Mouse (Mus musculus): ENCODE results near the gene Mavs.

The Mavs gene

DNA sequence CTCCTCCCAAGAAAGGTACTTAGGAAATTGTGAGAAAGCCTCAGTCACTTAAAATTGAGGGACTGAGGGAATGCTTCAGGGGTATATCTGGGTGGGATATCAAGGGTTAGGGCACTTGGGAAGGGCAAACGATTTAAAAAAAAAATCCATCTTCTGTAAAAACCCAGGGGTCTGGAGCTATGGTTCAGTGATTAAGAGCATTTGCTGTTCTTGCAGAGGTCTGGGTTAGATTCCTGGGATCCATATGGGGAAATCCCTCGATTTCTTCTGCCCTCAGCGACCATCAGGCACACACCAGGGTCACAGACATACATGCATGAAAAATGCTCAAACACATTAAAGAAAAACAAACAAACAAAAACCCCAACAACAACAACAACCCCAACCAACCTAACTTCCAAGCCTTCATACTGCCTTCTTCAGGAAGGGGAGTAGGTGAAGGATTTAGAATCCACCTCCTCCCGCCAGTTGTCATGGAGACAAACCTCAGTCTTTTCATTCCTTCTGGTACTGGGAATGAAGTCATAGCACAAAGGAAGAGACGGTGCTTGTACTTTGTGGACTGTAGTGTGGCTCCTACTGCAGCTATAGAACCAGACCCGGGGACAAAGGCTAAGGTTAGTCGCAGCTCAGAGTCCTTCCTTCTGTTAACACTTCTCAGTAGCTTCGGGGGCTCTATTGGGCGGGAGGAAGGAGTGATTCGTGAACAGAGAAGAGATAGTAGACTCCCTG, 27.8 kb downstream of the Mavs start:
- no peak for DNase-seq (ENCODE audit: low spot score)

DNA sequence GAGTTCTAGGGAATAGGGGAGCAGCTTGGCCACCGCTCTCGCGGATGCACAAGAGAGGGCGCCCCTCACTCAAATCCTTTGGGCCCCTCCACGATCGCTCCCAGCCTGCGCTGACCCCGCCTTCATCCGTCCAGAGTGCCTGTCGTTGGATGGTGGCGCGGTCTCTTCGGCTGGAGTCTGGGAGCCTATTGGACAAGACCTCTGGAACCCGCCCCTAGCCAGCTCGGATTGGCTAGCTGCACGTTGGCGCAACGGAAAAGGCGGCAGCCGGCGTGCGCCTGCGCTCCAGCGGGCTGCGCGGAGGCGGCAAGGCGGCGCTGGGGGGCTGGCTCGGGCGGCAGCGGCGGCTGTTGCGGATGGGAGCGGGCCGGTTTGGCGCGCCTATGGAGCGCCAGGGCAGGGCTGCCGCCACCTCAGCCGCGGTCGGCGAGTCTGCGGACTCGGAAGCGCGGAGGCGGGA, 28.4 kb downstream of the Mavs start, which contains the start of gene Pank2:
Gene Pank2, plus strand, starts transcription at position 283 of the 460 bp plus-strand sequence.
- DNase-seq (ENCODE audit: low spot score) = peak; percentile 96

DNA sequence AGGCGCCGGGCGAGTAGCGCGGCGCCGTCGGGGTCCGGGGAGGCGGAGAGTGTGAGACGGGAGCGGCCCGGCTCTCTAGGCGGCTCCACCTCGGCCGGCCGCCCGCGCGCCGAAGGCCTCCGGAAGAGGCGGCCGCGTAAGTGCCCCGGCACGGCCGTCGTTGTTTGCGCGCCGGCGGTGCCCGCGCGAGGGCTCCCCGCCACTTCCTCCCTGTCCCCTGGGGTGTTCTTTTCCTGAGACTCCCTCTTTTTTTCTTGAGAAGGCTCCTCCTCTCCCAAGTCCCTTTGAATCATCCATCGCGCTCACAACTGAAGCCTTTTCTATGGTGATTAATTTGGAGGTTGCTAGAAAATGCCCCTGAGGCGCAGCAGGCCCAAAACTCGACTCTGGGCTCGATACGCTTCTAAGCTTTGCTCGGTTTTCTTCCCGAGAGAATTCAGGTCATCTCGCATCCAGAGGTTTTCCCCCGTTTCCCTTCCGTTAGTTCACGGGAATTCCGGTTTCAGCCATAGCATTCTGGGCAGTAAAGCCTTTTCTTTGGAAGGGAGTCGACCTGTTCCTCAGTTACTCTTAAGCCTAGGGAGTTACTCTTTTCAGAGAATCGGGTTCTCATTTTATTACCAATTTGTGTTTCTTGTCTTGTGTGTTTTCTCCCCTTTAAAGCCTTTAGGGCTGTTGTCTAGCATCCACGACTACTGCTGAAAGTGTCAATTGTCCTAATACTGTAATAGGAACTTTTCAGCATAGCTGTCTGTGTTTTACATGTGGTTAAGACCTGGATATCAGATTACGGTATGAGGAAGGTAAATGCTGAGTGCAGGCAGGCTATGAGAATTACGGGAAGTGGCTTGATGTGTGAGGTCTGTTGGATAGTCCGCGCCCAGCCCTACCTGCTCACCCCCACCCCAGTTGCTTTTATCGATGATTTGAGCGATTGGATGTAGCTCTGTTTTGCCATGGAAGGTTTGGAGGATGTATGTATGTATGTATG, 29.1 kb downstream of the Mavs start:
- DNase-seq (ENCODE audit: low spot score) = no peak

DNA sequence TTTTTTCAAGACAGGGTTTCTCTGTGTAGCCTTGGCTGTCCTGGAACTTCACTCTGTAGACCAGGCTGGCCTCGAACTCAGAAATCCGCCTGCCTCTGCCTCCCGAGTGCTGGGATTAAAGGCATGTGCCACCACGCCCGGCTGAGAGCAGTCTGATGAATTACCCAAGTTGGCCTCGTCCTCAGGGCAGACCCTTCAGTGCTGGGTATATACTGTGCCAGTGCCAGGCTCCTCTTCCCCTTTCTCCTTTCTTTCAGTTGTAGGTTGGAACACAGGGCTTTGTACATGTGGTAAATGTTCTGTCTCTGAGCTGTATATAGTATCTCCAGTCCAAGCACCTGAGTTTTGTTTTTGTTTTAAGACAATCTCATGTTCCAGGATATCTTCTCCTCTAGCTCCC, 30.2 kb downstream of the Mavs start:
- DNase-seq (ENCODE audit: low spot score) = no peak

DNA sequence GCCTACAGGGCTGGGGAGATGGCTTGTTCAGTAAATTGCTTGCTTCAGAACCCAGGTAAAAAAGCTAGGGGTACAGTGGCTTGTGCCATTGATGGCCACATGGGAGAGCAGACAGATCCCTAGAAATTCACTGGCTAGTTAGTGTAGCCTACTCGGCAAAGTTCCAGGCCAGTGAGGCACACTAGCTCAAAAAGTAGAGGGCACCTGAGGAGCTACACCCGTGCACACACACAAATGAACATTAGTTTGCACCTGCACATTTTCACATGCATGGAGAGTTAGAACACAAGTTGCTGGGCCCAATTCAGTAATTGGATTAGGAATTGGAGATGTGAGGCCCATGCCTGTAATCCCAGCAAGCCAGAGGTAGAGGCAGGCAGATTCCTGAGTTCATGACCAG, 31.2 kb downstream of the Mavs start:
- no peak for DNase-seq (ENCODE audit: low spot score)

DNA sequence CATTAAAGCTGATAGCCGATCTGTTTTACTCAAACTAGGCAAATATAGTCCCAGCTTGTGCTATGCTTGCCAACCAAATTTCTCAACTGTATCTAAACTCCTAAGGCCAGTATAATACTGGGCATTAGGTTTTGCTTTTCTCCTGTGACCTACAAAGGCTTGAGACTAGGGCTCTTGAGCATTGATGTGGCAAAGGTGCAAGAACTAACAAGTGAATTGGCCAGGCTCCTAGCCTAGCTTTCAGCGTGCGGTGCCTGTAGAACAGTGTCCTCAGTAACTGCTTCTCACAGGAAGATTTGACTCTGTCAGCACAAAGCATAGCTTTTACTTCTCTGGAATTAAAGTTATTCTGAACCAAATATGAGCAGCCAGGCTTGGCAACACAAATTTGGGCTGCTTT, 41.6 kb downstream of the Mavs start:
- no peak for DNase-seq (ENCODE audit: low spot score)

DNA sequence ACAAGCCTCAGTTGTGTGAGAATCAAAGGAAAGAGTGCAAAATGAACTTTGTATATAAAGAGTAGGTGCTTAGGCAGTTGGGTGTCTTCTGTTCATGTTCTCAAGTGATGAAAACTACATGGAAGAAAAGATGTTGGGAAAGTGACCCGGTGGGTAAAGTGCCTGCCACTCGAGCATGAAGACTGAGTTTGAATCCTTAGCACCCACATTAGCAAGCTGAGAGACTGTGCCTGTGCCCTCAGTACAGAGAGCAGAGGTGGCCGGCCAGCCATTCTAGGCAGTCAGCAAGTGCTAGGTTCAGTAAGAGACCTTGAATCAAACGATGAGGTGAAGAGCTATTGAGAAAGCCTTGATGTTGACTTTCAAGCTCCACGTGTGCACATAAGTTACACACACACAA, 42.9 kb downstream of the Mavs start:
- no peak for DNase-seq (ENCODE audit: low spot score)

DNA sequence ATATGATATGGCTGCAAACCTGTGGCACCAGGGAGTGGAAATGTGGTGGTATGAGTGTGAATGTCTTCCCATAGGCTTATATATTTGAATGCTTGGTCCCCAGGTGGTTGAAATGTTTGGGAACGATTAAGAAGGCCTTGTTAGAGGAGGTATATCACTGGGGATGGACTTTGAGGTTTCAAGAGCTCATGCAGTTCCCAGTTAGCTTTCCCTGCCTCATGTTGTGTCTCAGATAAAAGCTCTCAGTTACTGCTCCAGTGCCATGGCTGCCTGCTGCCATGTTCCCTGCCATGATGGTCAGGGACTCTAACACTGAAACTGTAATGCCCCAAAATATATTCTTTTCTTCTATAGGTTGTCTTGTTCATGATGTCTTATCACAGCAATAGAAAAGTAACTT, 47.7 kb downstream of the Mavs start:
- no peak for DNase-seq (ENCODE audit: low spot score)

DNA sequence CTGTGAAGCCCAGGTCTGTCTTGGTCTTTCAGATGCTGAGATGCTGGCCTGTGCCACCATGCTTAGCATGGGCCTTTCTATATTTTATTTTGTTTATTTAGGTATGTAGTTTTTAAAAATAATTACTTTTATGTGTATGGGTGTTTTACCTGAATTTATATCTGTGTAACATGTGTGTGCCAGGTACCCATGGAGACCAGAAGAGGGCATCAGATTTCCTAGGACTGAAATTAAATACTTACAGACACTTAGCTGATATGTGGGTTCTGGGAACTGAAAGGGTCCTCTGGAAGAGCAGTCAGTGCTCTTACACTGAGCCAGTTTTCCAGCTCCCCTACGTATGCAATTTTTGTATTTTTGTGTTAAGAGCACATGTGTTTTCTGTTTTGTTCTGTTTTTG, 52.4 kb downstream of the Mavs start:
- DNase-seq (ENCODE audit: low spot score) = no peak

DNA sequence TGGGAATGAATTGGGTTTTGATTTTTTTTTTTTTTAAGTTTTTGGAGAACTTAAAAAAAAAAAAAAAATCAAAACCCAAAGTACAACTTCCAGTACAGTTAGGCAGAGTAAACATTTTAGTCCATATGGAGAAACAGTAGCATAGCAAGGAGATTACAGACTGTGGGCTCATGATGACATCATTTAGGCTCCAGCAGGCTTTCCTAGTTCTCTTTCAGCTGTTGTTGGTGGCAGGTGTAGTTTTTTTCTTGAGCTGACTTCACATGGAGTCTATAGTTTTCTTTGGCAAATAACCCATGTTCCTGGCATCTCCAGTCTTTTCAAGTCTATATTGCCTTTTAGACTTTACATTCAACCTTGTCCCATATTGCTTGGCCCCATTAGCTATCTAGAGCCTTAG, 56.8 kb downstream of the Mavs start:
- no peak for DNase-seq (ENCODE audit: low spot score)

DNA sequence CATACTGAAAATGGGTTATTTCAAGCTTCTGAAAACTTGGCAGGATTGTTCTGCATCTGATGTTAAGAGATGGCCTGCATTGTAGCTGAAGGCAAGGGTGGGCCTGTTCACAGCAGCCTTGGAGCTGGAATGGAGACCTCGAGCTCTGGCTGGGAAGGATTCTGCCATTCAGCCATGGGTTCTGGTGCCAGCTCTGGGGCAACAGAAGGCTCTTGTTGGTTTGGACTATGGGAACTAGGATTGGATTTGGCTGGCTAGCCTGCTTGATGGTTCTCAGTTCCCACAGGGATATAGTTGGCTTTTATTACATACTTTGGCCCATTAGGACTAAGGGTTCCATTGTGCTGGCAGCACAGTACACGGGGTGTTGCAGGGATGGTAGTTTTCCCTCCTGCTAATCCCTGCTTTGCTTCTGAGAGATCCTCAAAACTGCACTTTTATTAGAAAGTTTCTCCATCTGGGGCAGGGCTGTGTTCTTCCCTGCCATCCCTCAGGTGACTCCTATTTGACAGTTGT, 62.9 kb downstream of the Mavs start:
- DNase-seq (ENCODE audit: low spot score) = no peak
